In the genomic region with DNA sequence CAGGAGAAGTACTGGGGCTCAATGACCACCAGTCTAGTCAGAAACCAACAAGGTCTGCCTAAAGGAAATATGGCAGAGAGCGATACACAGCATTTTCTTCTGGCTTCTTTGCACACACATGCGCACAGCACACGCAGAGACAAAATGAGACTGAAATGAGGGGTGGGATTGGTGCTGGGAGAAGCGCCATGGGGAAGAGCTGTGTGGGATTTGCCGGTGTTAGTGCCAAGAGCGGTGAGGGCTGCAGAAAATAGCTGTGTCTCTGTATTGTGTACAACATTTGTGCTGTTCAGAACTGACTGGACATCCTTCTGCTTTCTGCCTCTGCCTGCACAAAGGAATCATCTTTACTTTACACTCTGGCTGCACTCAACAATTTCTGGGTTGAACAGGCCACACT, we compare ENCODE assay signal across 26 mouse cellular contexts. TPM values are rescaled to one million over a fixed set of nuclear protein-coding genes. Genes with fewer than 3 reads are reported as not detected.
DNase-seq lines count a peak whose midpoint lies in the region; ATAC-seq lines count a peak whose summit lies in the region.
"Had no signal": no experiment of that assay in that cellular context is flagged by ENCODE, and none has a peak within 500 bp of the region (broad histone marks: within the 10 kb centered on the region; RNA-seq: fewer than 3 reads in every experiment).

No protein-coding gene starts in this region.

- H3K9me3 ChIP-seq in hindbrain, embryonic 15.5 days, result no peaks in the 10 kb centered on the region
- H3K9me3 ChIP-seq in hindbrain, embryonic 10.5 days, result no peaks in the 10 kb centered on the region
- no peaks in the 10 kb centered on the region for H3K9me3 ChIP-seq in neural tube, embryonic 13.5 days
- H3K9me3 ChIP-seq in neural tube, embryonic 14.5 days (ENCODE audit: control insufficient read depth, low read length), result no peaks in the 10 kb centered on the region
- H3K9me3 ChIP-seq: embryonic facial prominence, embryonic 13.5 days; heart, embryonic 15.5 days; intestine, embryonic 15.5 days; limb, embryonic 13.5 days; liver, embryonic 12.5 days; midbrain, embryonic 12.5 days had no signal

- no peak overlapping the region for H3K9ac ChIP-seq in hindbrain, embryonic 15.5 days
- H3K9ac ChIP-seq in neural tube, embryonic 13.5 days, result no peak overlapping the region
- no peak overlapping the region for H3K9ac ChIP-seq in neural tube, embryonic 14.5 days (replicated peaks; ENCODE audit: low read depth, low read length)
- H3K9ac ChIP-seq: embryonic facial prominence, embryonic 13.5 days; heart, embryonic 15.5 days; intestine, embryonic 15.5 days; limb, embryonic 13.5 days; liver, embryonic 12.5 days; midbrain, embryonic 12.5 days had no signal

- H3K27ac ChIP-seq in hindbrain, embryonic 15.5 days (replicated peaks), result peak overlapping the region; percentile 78
- no peak overlapping the region for H3K27ac ChIP-seq in hindbrain, embryonic 10.5 days
- peak overlapping the region; percentile 89; the same call in 1 of the 2 replicates for H3K27ac ChIP-seq in neural tube, embryonic 13.5 days (replicated peaks)
- H3K27ac ChIP-seq in neural tube, embryonic 14.5 days (ENCODE audit: low read depth, low read length), result peak overlapping the region; percentile 45; the same call in 1 of the 2 replicates
- H3K27ac ChIP-seq: embryonic facial prominence, embryonic 13.5 days; heart, embryonic 15.5 days; intestine, embryonic 15.5 days; limb, embryonic 13.5 days; liver, embryonic 12.5 days; midbrain, embryonic 12.5 days had no signal

- peaks cover 51% of the 10 kb centered on the region for H3K4me1 ChIP-seq in hindbrain, embryonic 15.5 days (replicated peaks)
- H3K4me1 ChIP-seq in hindbrain, embryonic 10.5 days (replicated peaks), result peaks cover 11% of the 10 kb centered on the region
- peaks cover 48% of the 10 kb centered on the region for H3K4me1 ChIP-seq in neural tube, embryonic 13.5 days (replicated peaks)
- peaks cover 18% of the 10 kb centered on the region for H3K4me1 ChIP-seq in neural tube, embryonic 14.5 days (ENCODE audit: control insufficient read depth, insufficient read depth, low read length)

- 54% methylated on average over 6 of the region's 6 CpGs for WGBS in hindbrain, embryonic 15.5 days
- WGBS in hindbrain, embryonic 10.5 days, result 90% methylated on average over 6 of the region's 6 CpGs
- WGBS in neural tube, embryonic 13.5 days, result 86% methylated on average over 6 of the region's 6 CpGs
- 77% methylated on average over 6 of the region's 6 CpGs for WGBS in neural tube, embryonic 14.5 days

- peak; percentile 48 for DNase-seq in cerebellum, adult 9-11 months
- DNase-seq in cerebellum, adult 8-10 months, result no peak
- DNase-seq in hindbrain, embryonic 10.5 days (ENCODE audit: low spot score), result no peak
- no peak for DNase-seq in neural tube, embryonic 10.5 days (ENCODE audit: extremely low spot score, low spot score)
- DNase-seq: adrenal gland, postnatal 25 days; embryo, embryonic 11 days; heart, postnatal 4 days; kidney, adult 8-10 months; kidney, postnatal 10 days; lung, adult 18-20 months; lung, postnatal 10 days; retina, postnatal 1 day; right cerebral cortex, postnatal 4 days; thymus, adult 18-20 months; thymus, postnatal 4 days had no signal

- no peak overlapping the region for H3K4me2 ChIP-seq in hindbrain, embryonic 15.5 days
- H3K4me2 ChIP-seq in neural tube, embryonic 13.5 days, result no peak overlapping the region
- no peak overlapping the region for H3K4me2 ChIP-seq in neural tube, embryonic 14.5 days (ENCODE audit: low read depth, low read length)
- H3K4me2 ChIP-seq: embryonic facial prominence, embryonic 13.5 days; heart, embryonic 15.5 days; intestine, embryonic 15.5 days; limb, embryonic 13.5 days; liver, embryonic 12.5 days; midbrain, embryonic 12.5 days had no signal

- H3K4me3 ChIP-seq in hindbrain, embryonic 15.5 days, result no peak overlapping the region
- no peak overlapping the region for H3K4me3 ChIP-seq in hindbrain, embryonic 10.5 days
- H3K4me3 ChIP-seq in neural tube, embryonic 13.5 days, result no peak overlapping the region
- no peak overlapping the region for H3K4me3 ChIP-seq in neural tube, embryonic 14.5 days (ENCODE audit: low read depth, low read length)
- H3K4me3 ChIP-seq: embryonic facial prominence, embryonic 13.5 days; erythroblast, embryonic 14.5 days; heart, embryonic 15.5 days; intestine, embryonic 15.5 days; limb, embryonic 13.5 days; liver, embryonic 12.5 days; midbrain, embryonic 12.5 days had no signal

- no peaks in the 10 kb centered on the region for H3K36me3 ChIP-seq in hindbrain, embryonic 15.5 days
- no peaks in the 10 kb centered on the region for H3K36me3 ChIP-seq in hindbrain, embryonic 10.5 days
- no peaks in the 10 kb centered on the region for H3K36me3 ChIP-seq in neural tube, embryonic 13.5 days
- no peaks in the 10 kb centered on the region for H3K36me3 ChIP-seq in neural tube, embryonic 14.5 days (ENCODE audit: control insufficient read depth, insufficient read depth, low read length)
- H3K36me3 ChIP-seq: embryonic facial prominence, embryonic 13.5 days; heart, embryonic 15.5 days; intestine, embryonic 15.5 days; limb, embryonic 13.5 days; liver, embryonic 12.5 days; midbrain, embryonic 12.5 days had no signal

- peaks cover 2% of the 10 kb centered on the region; the same call in 1 of the 2 replicates for H3K27me3 ChIP-seq in hindbrain, embryonic 15.5 days
- peaks cover 63% of the 10 kb centered on the region for H3K27me3 ChIP-seq in hindbrain, embryonic 10.5 days (ENCODE audit: insufficient read depth, poor library complexity, severe bottlenecking)
- peaks cover 33% of the 10 kb centered on the region for H3K27me3 ChIP-seq in neural tube, embryonic 13.5 days
- H3K27me3 ChIP-seq in neural tube, embryonic 14.5 days (ENCODE audit: control insufficient read depth, insufficient read depth, low read length), result no peaks in the 10 kb centered on the region

- no peak for ATAC-seq in hindbrain, embryonic 15.5 days (ENCODE audit: low FRiP score, low read depth)
- ATAC-seq in neural tube, embryonic 13.5 days (ENCODE audit: low read depth), result no peak
- ATAC-seq in neural tube, embryonic 14.5 days (ENCODE audit: low read depth), result no peak
- no peak for ATAC-seq in activated CD4-positive, CD25-positive, alpha-beta regulatory T cell, adult 4 months
- ATAC-seq: intestine, embryonic 15.5 days; liver, embryonic 12.5 days had no signal

RNA-seq across cellular contexts. Expression of a gene that starts 10.4 kb away (rescaled TPM):
- polyA plus RNA-seq in hindbrain, embryonic 15.5 days (2015; fragmentation: Nextera tagmentation; extraction: Ambion mirVana), result 40.3 and 43.3 TPM in 2 replicates
- 32.1 and 38.5 TPM in 2 replicates for polyA plus RNA-seq in hindbrain, embryonic 10.5 days (2016; fragmentation: Nextera tagmentation; extraction: Ambion mirVana)
- polyA plus RNA-seq in neural tube, embryonic 13.5 days (2015; fragmentation: Nextera tagmentation; extraction: Ambion mirVana), result 35.7 and 41.9 TPM in 2 replicates
- polyA plus RNA-seq in neural tube, embryonic 14.5 days (2014; fragmentation: Nextera tagmentation; extraction: Ambion mirVana), result 23.5 and 29.3 TPM in 2 replicates
- 10 to 100 TPM; 26.1 to 39.2 TPM for polyA plus RNA-seq in activated CD4-positive, CD25-positive, alpha-beta regulatory T cell, adult 4 months (2017; shearing (Covaris generic))
